Mouse (Mus musculus) monocyte, adult 5-6 weeks (primary cell): ENCODE data around the gene Ssh2. TPM values are rescaled to one million over a fixed set of nuclear protein-coding genes. Genes with fewer than 3 reads are reported as not detected.

Experiments used
- ATAC-seq: fragments of 153-309, 156-312 bp; replicated peaks from 2 replicates; pipeline ENCODE4 v1.8.0; 2017; ENCODE audit warnings: mild to moderate bottlenecking; ENCODE audit not compliant: low TSS enrichment, insufficient number of reproducible peaks, severe bottlenecking, poor library complexity, low FRiP score
- total RNA-seq: library from RNA; stranded (forward); fragments of 200-1000, 200-491, 200-594 nt; gene quantifications from 3 replicates; pipeline ENCODE4 v1.2.3, GENCODE M21; 2017

Gene Ssh2
- 254 to 316 TPM (median 254 TPM) in 3 replicates for total RNA-seq

GRCm38 (mm10) chr11:77215951-77216760 lies at the start of gene Ssh2:
TSS of gene Ssh2 (plus strand) at chr11:77216287.
- peak; percentile 27 for ATAC-seq

GRCm38 (mm10) chr11:77173731-77174130 lies 42.4 kb upstream of the Ssh2 start:
- no peak for ATAC-seq

- ATAC-seq, result no peak
Observed at GRCm38 (mm10) chr11:77174531-77174930, 41.6 kb upstream of the Ssh2 start.

- no peak for ATAC-seq
Observed at GRCm38 (mm10) chr11:77179771-77180170, 36.3 kb upstream of the Ssh2 start.

- ATAC-seq, result no peak
Observed at GRCm38 (mm10) chr11:77180886-77181285, 35.2 kb upstream of the Ssh2 start.

- no peak for ATAC-seq
Observed at GRCm38 (mm10) chr11:77181528-77181927, 34.6 kb upstream of the Ssh2 start.

GRCm38 (mm10) chr11:77182041-77182440 lies 34.0 kb upstream of the Ssh2 start:
- no peak for ATAC-seq

- ATAC-seq, result no peak
Observed at GRCm38 (mm10) chr11:77182616-77183015, 33.5 kb upstream of the Ssh2 start.

- ATAC-seq, result peak; percentile 97
Observed at GRCm38 (mm10) chr11:77184926-77185325, 31.2 kb upstream of the Ssh2 start.

- ATAC-seq, result no peak
Observed at GRCm38 (mm10) chr11:77188868-77189267, 27.2 kb upstream of the Ssh2 start, which contains the start of gene Efcab5. TSS of gene Efcab5 (minus strand) at chr11:77188968.

GRCm38 (mm10) chr11:77193410-77193809 lies 22.7 kb upstream of the Ssh2 start:
- ATAC-seq, result no peak

GRCm38 (mm10) chr11:77193941-77194553 lies 22.0 kb upstream of the Ssh2 start:
- ATAC-seq, result no peak

- ATAC-seq, result no peak
Observed at GRCm38 (mm10) chr11:77194762-77195161, 21.3 kb upstream of the Ssh2 start.

- ATAC-seq, result no peak
Observed at GRCm38 (mm10) chr11:77195360-77196109, 20.6 kb upstream of the Ssh2 start.

GRCm38 (mm10) chr11:77196181-77197143 lies 19.6 kb upstream of the Ssh2 start:
- peak; percentile 100 for ATAC-seq

- no peak for ATAC-seq
Observed at GRCm38 (mm10) chr11:77199636-77200035, 16.5 kb upstream of the Ssh2 start.

- ATAC-seq, result no peak
Observed at GRCm38 (mm10) chr11:77200703-77201102, 15.4 kb upstream of the Ssh2 start.

- ATAC-seq, result peak; percentile 70
Observed at GRCm38 (mm10) chr11:77214142-77214692, 1.9 kb upstream of the Ssh2 start.
